Mouse (Mus musculus): Measurements from ENCODE around the gene Ttc32. TPM values are rescaled to one million over a fixed set of nuclear protein-coding genes. Genes with fewer than 3 reads are reported as not detected.

The Ttc32 gene
- total and polyA plus RNA-seq, 3 experiments, result 0.05 TPM; not detected in 2

GRCm38 (mm10) chr12:9010311-9010710 is 19.5 kb upstream of the Ttc32 start:
- TF ChIP-seq GATA1 (IDR thresholded peaks at IDR 0.05; ENCODE audit: borderline replicate concordance, low read length), result no peak
- no peak for TF ChIP-seq POLR2AphosphoS5 (IDR thresholded peaks at IDR 0.05; ENCODE audit: insufficient replicate concordance, low read depth, low read length)
- H3K4me1 ChIP-seq (ENCODE audit: insufficient read depth, low read depth, low read length), result no peaks in the 10 kb centered on the region
- no peaks in the 10 kb centered on the region for H3K36me3 ChIP-seq (replicated peaks)
- DNase-seq (ENCODE audit: low spot score) (no peak), ATAC-seq (ENCODE audit: extremely low read depth, insufficient number of reproducible peaks, low FRiP score, poor library complexity, severe bottlenecking) (no peak)
- no peaks in the 10 kb centered on the region for H3K27me3 ChIP-seq (ENCODE audit: insufficient read depth, low read length)
- H3K9me3 ChIP-seq (replicated peaks), result no peaks in the 10 kb centered on the region
- no peak overlapping the region for H3K4me3 ChIP-seq (ENCODE audit: low read depth, low read length)

- H3K36me3 ChIP-seq (replicated peaks), result no peaks in the 10 kb centered on the region
- ATAC-seq (ENCODE audit: extremely low read depth, insufficient number of reproducible peaks, low FRiP score, poor library complexity, severe bottlenecking) (no peak), DNase-seq (ENCODE audit: low spot score) (no peak)
- no peaks in the 10 kb centered on the region for H3K27me3 ChIP-seq (ENCODE audit: insufficient read depth, low read length)
- TF ChIP-seq CTCF (IDR thresholded peaks at IDR 0.05; ENCODE audit: low read depth, low read length) (no peak), TAL1 (conservative IDR thresholded peaks at IDR 0.05; ENCODE audit: low read depth, low read length) (no peak), GATA2 (IDR thresholded peaks at IDR 0.05; ENCODE audit: borderline replicate concordance, low read depth, low read length) (no peak), POLR2AphosphoS5 (IDR thresholded peaks at IDR 0.05; ENCODE audit: insufficient replicate concordance, low read depth, low read length) (no peak), GATA1 (IDR thresholded peaks at IDR 0.05; ENCODE audit: borderline replicate concordance, low read length) (no peak)
- H3K9me3 ChIP-seq (replicated peaks), result no peaks in the 10 kb centered on the region
- no peak overlapping the region for H3K4me3 ChIP-seq (ENCODE audit: low read depth, low read length)
- no peaks in the 10 kb centered on the region for H3K4me1 ChIP-seq (ENCODE audit: insufficient read depth, low read depth, low read length)
These were observed 13.4 kb upstream of the Ttc32 start for GRCm38 (mm10) chr12:9016376-9016775.

GRCm38 (mm10) chr12:9020431-9020830 is 9.4 kb upstream of the Ttc32 start:
- no peak for DNase-seq (ENCODE audit: low spot score)
- H3K27me3 ChIP-seq (ENCODE audit: insufficient read depth, low read length), result no peaks in the 10 kb centered on the region
- TF ChIP-seq POLR2AphosphoS5 (IDR thresholded peaks at IDR 0.05; ENCODE audit: insufficient replicate concordance, low read depth, low read length) (no peak), GATA2 (IDR thresholded peaks at IDR 0.05; ENCODE audit: borderline replicate concordance, low read depth, low read length) (no peak), CTCF (IDR thresholded peaks at IDR 0.05; ENCODE audit: low read depth, low read length) (no peak), TAL1 (conservative IDR thresholded peaks at IDR 0.05; ENCODE audit: low read depth, low read length) (no peak), GATA1 (IDR thresholded peaks at IDR 0.05; ENCODE audit: borderline replicate concordance, low read length) (no peak)
- no peak for ATAC-seq (ENCODE audit: extremely low read depth, insufficient number of reproducible peaks, low FRiP score, poor library complexity, severe bottlenecking)
- no peaks in the 10 kb centered on the region for H3K9me3 ChIP-seq (replicated peaks)
- H3K36me3 ChIP-seq (replicated peaks), result no peaks in the 10 kb centered on the region
- H3K4me1 ChIP-seq (ENCODE audit: insufficient read depth, low read depth, low read length), result no peaks in the 10 kb centered on the region
- no peak overlapping the region for H3K4me3 ChIP-seq (ENCODE audit: low read depth, low read length)

GRCm38 (mm10) chr12:9020986-9021385 is 8.8 kb upstream of the Ttc32 start:
- Histone ChIP-seq H3K4me3 (ENCODE audit: low read depth, low read length) (no peak overlapping the region), H3K9me3 (replicated peaks) (no peaks in the 10 kb centered on the region), H3K36me3 (replicated peaks) (no peaks in the 10 kb centered on the region), H3K4me1 (ENCODE audit: insufficient read depth, low read depth, low read length) (no peaks in the 10 kb centered on the region), H3K27me3 (ENCODE audit: insufficient read depth, low read length) (no peaks in the 10 kb centered on the region)
- no peak for DNase-seq (ENCODE audit: low spot score)
- TF ChIP-seq GATA2 (IDR thresholded peaks at IDR 0.05; ENCODE audit: borderline replicate concordance, low read depth, low read length), result no peak
- TF ChIP-seq GATA1 (IDR thresholded peaks at IDR 0.05; ENCODE audit: borderline replicate concordance, low read length), result no peak
- no peak for TF ChIP-seq TAL1 (conservative IDR thresholded peaks at IDR 0.05; ENCODE audit: low read depth, low read length)
- no peak for TF ChIP-seq POLR2AphosphoS5 (IDR thresholded peaks at IDR 0.05; ENCODE audit: insufficient replicate concordance, low read depth, low read length)
- no peak for TF ChIP-seq CTCF (IDR thresholded peaks at IDR 0.05; ENCODE audit: low read depth, low read length)
- no peak for ATAC-seq (ENCODE audit: extremely low read depth, insufficient number of reproducible peaks, low FRiP score, poor library complexity, severe bottlenecking)

- H3K4me1 ChIP-seq (ENCODE audit: insufficient read depth, low read depth, low read length), result no peaks in the 10 kb centered on the region
- DNase-seq (ENCODE audit: low spot score) (no peak), ATAC-seq (ENCODE audit: extremely low read depth, insufficient number of reproducible peaks, low FRiP score, poor library complexity, severe bottlenecking) (no peak)
- no peaks in the 10 kb centered on the region for H3K27me3 ChIP-seq (ENCODE audit: insufficient read depth, low read length)
- H3K9me3 ChIP-seq (replicated peaks), result no peaks in the 10 kb centered on the region
- TF ChIP-seq POLR2AphosphoS5 (IDR thresholded peaks at IDR 0.05; ENCODE audit: insufficient replicate concordance, low read depth, low read length), result no peak
- no peak for TF ChIP-seq CTCF (IDR thresholded peaks at IDR 0.05; ENCODE audit: low read depth, low read length)
- TF ChIP-seq GATA2 (IDR thresholded peaks at IDR 0.05; ENCODE audit: borderline replicate concordance, low read depth, low read length), result no peak
- TF ChIP-seq GATA1 (IDR thresholded peaks at IDR 0.05; ENCODE audit: borderline replicate concordance, low read length), result no peak
- TF ChIP-seq TAL1 (conservative IDR thresholded peaks at IDR 0.05; ENCODE audit: low read depth, low read length), result no peak
- H3K36me3 ChIP-seq (replicated peaks), result no peaks in the 10 kb centered on the region
- no peak overlapping the region for H3K4me3 ChIP-seq (ENCODE audit: low read depth, low read length)
These were observed 6.8 kb upstream of the Ttc32 start for GRCm38 (mm10) chr12:9023031-9023430.

- ATAC-seq (ENCODE audit: extremely low read depth, insufficient number of reproducible peaks, low FRiP score, poor library complexity, severe bottlenecking) (no peak), DNase-seq (ENCODE audit: low spot score) (no peak)
- Histone ChIP-seq H3K9me3 (replicated peaks) (no peaks in the 10 kb centered on the region), H3K27me3 (ENCODE audit: insufficient read depth, low read length) (no peaks in the 10 kb centered on the region), H3K36me3 (replicated peaks) (no peaks in the 10 kb centered on the region), H3K4me1 (ENCODE audit: insufficient read depth, low read depth, low read length) (no peaks in the 10 kb centered on the region), H3K4me3 (ENCODE audit: low read depth, low read length) (no peak overlapping the region)
- TF ChIP-seq GATA1 (IDR thresholded peaks at IDR 0.05; ENCODE audit: borderline replicate concordance, low read length) (no peak), CTCF (IDR thresholded peaks at IDR 0.05; ENCODE audit: low read depth, low read length) (no peak), POLR2AphosphoS5 (IDR thresholded peaks at IDR 0.05; ENCODE audit: insufficient replicate concordance, low read depth, low read length) (no peak), GATA2 (IDR thresholded peaks at IDR 0.05; ENCODE audit: borderline replicate concordance, low read depth, low read length) (no peak), TAL1 (conservative IDR thresholded peaks at IDR 0.05; ENCODE audit: low read depth, low read length) (no peak)
These were observed 5.7 kb upstream of the Ttc32 start for GRCm38 (mm10) chr12:9024071-9024470.

- TF ChIP-seq CTCF (IDR thresholded peaks at IDR 0.05; ENCODE audit: low read depth, low read length), result no peak
- TF ChIP-seq TAL1 (conservative IDR thresholded peaks at IDR 0.05; ENCODE audit: low read depth, low read length), result no peak
- TF ChIP-seq POLR2AphosphoS5 (IDR thresholded peaks at IDR 0.05; ENCODE audit: insufficient replicate concordance, low read depth, low read length), result no peak
- no peak for TF ChIP-seq GATA1 (IDR thresholded peaks at IDR 0.05; ENCODE audit: borderline replicate concordance, low read length)
- TF ChIP-seq GATA2 (IDR thresholded peaks at IDR 0.05; ENCODE audit: borderline replicate concordance, low read depth, low read length), result no peak
- H3K4me1 ChIP-seq (ENCODE audit: insufficient read depth, low read depth, low read length), result no peaks in the 10 kb centered on the region
- H3K27me3 ChIP-seq (ENCODE audit: insufficient read depth, low read length), result no peaks in the 10 kb centered on the region
- ATAC-seq (ENCODE audit: extremely low read depth, insufficient number of reproducible peaks, low FRiP score, poor library complexity, severe bottlenecking), result no peak
- H3K4me3 ChIP-seq (ENCODE audit: low read depth, low read length), result no peak overlapping the region
- H3K9me3 ChIP-seq (replicated peaks), result no peaks in the 10 kb centered on the region
- DNase-seq (ENCODE audit: low spot score), result no peak
- no peaks in the 10 kb centered on the region for H3K36me3 ChIP-seq (replicated peaks)
These were observed 5.1 kb upstream of the Ttc32 start for GRCm38 (mm10) chr12:9024736-9025135.

All from G1E (cell line).